Mouse (Mus musculus) forebrain, postnatal 0 days (tissue): ENCODE data around the gene Inpp5b. TPM values are rescaled to one million over a fixed set of nuclear protein-coding genes. Genes with fewer than 3 reads are reported as not detected.
"Not testable (repeated sequence)": the region's sequence is repeated elsewhere in the genome, so short reads cannot be mapped to it uniquely, and the experiment has no call there.

ENCODE experiments used
- ATAC-seq: fragments of 200-750 bp; cut with Nextera tagmentation; 2 replicates; pipeline ENCODE4 v1.8.0; 2017; ENCODE audit warnings: mild to moderate bottlenecking, moderate library complexity
- DNase-seq: peaks from one replicate; pipeline ENCODE4 v3.0.0-alpha.2; 2015
- H3K27ac ChIP-seq: fragments of 300-500 bp; sonication (generic); 2 replicates; pipeline ENCODE4 v1.5.1; 2014; ENCODE audit warnings: low read depth, mild to moderate bottlenecking, antibody characterized with exemption, low read length, moderate library complexity, mixed read lengths
- H3K27me3 ChIP-seq: fragments of 300-500 bp; sonication (generic); 2 replicates; pipeline ENCODE4 v1.6.1; 2014; ENCODE audit warnings: mild to moderate bottlenecking, low read length, mixed read lengths; ENCODE audit not compliant: insufficient read depth
- H3K36me3 ChIP-seq: fragments of 300-500 bp; sonication (generic); 2 replicates; pipeline ENCODE4 v1.6.1; 2014; ENCODE audit warnings: mild to moderate bottlenecking, moderate library complexity; ENCODE audit not compliant: insufficient read depth
- H3K4me1 ChIP-seq: fragments of 300-500 bp; sonication (generic); 2 replicates; pipeline ENCODE4 v1.6.1; 2014; ENCODE audit warnings: antibody characterized with exemption; ENCODE audit not compliant: insufficient read depth
- H3K4me2 ChIP-seq: fragments of 300-500 bp; sonication (generic); 2 replicates; pipeline ENCODE4 v1.6.1; 2014; ENCODE audit warnings: low read depth, mild to moderate bottlenecking, moderate library complexity
- H3K4me3 ChIP-seq: fragments of 300-500 bp; sonication (generic); 2 replicates; pipeline ENCODE4 v1.5.1; 2014; ENCODE audit warnings: low read depth, low read length, mixed read lengths
- H3K9ac ChIP-seq: fragments of 300-500 bp; sonication (generic); 2 replicates; pipeline ENCODE4 v1.6.1; 2014; ENCODE audit warnings: mild to moderate bottlenecking
- H3K9me3 ChIP-seq: fragments of 300-500 bp; sonication (generic); 2 replicates; pipeline ENCODE4 v1.6.1; 2016; ENCODE audit warnings: low read length
- CTCF ChIP-seq: sonication (generic); IDR thresholded peaks from 2 replicates; pipeline ENCODE4 v1.5.1; 2016; ENCODE audit warnings: antibody characterized with exemption, control low read depth, low read depth
- WGBS: fragments of 180-500 bp; shearing (Covaris S2); extraction: QIAGEN DNeasy Blood & Tissue Kit; methylation state at CpG from one replicate; pipeline ENCODE4 v1.1.7; 2014; 5-methylcytosine and 5-hydroxymethylcytosine counted together
- polyA plus RNA-seq: library from polyadenylated mRNA; unstranded; fragments of >200 nt; fragmentation: Nextera tagmentation; extraction: Ambion mirVana; gene quantifications from 2 replicates; pipeline ENCODE4 v1.2.1, GENCODE M21; 2015
- total RNA-seq: library from RNA; depleted of rRNA; stranded (reverse); fragments of >200 nt; gene quantifications from 2 replicates; pipeline ENCODE4 v1.2.3, GENCODE M21; 2014

Inpp5b gene
- total and polyA plus RNA-seq, 2 experiments from 2014 or later, result 11.2 to 21.7 TPM

- no peaks in the 10 kb centered on the region for H3K9me3 ChIP-seq
- no peaks in the 10 kb centered on the region for H3K27me3 ChIP-seq
- H3K9ac ChIP-seq, result no peak overlapping the region
- no peak overlapping the region for H3K4me3 ChIP-seq
- no peak overlapping the region for H3K4me2 ChIP-seq
- TF ChIP-seq CTCF, result no peak
- H3K4me1 ChIP-seq, result peaks cover 16% of the 10 kb centered on the region; the same call in 1 of the 2 replicates
- DNase-seq (no peak), ATAC-seq (no peak)
- peaks cover 11% of the 10 kb centered on the region for H3K36me3 ChIP-seq
- no peak overlapping the region for H3K27ac ChIP-seq
- WGBS, result 80% methylated on average over 6 of the region's 6 CpGs
Observed at GRCm38 (mm10) chr4:124712618-124713017, 29.0 kb upstream of the Inpp5b start.

GRCm38 (mm10) chr4:124713850-124714249 lies 27.8 kb upstream of the Inpp5b start:
- 73% methylated on average over 5 of the region's 5 CpGs for WGBS
- peaks cover 23% of the 10 kb centered on the region for H3K36me3 ChIP-seq
- H3K4me2 ChIP-seq, H3K27me3 ChIP-seq, H3K9ac ChIP-seq, H3K27ac ChIP-seq, H3K4me3 ChIP-seq, H3K9me3 ChIP-seq, ATAC-seq, DNase-seq: not testable (repeated sequence)
- H3K4me1 ChIP-seq, result peaks cover 15% of the 10 kb centered on the region; the same call in 1 of the 2 replicates

- Histone ChIP-seq H3K27me3 (no peaks in the 10 kb centered on the region), H3K9me3 (no peaks in the 10 kb centered on the region), H3K9ac (peak within 1 kb of the TSS; percentile 63), H3K4me3 (peak within 1 kb of the TSS; percentile 54), H3K36me3 (peaks cover 33% of the 10 kb centered on the region), H3K4me1 (peaks cover 9% of the 10 kb centered on the region; the same call in 1 of the 2 replicates), H3K4me2 (peak within 1 kb of the TSS; percentile 90), H3K27ac (peak within 1 kb of the TSS; percentile 75)
- WGBS, result 2% methylated on average over 57 of the region's 57 CpGs
- ATAC-seq (peak; percentile 99), DNase-seq (peak; percentile 97)
- peak; percentile 91 for TF ChIP-seq CTCF
Observed at GRCm38 (mm10) chr4:124714545-124715481, 26.8 kb upstream of the Inpp5b start, which contains the start of gene Sf3a3. Gene Sf3a3, plus strand, starts transcription at chr4:124714776.

GRCm38 (mm10) chr4:124719101-124719500 lies 22.5 kb upstream of the Inpp5b start:
- H3K9me3 ChIP-seq, result no peaks in the 10 kb centered on the region
- ATAC-seq (no peak), DNase-seq (no peak)
- WGBS, result 92% methylated on average over 4 of the region's 4 CpGs
- H3K27ac ChIP-seq, result no peak overlapping the region
- TF ChIP-seq CTCF, result no peak
- peaks cover 7% of the 10 kb centered on the region; the same call in 1 of the 2 replicates for H3K4me1 ChIP-seq
- peaks cover 70% of the 10 kb centered on the region for H3K36me3 ChIP-seq
- no peak overlapping the region for H3K9ac ChIP-seq
- H3K4me2 ChIP-seq, result no peak overlapping the region
- no peaks in the 10 kb centered on the region for H3K27me3 ChIP-seq
- no peak overlapping the region for H3K4me3 ChIP-seq

GRCm38 (mm10) chr4:124726121-124726520 lies 15.5 kb upstream of the Inpp5b start:
- TF ChIP-seq CTCF, result no peak
- DNase-seq (no peak), ATAC-seq (no peak)
- H3K27ac ChIP-seq, result no peak overlapping the region
- no peaks in the 10 kb centered on the region for H3K27me3 ChIP-seq
- H3K36me3 ChIP-seq, result peaks cover 93% of the 10 kb centered on the region
- no peak overlapping the region for H3K9ac ChIP-seq
- no peaks in the 10 kb centered on the region for H3K9me3 ChIP-seq
- WGBS, result 85% methylated on average over 6 of the region's 6 CpGs
- H3K4me1 ChIP-seq, result no peaks in the 10 kb centered on the region
- no peak overlapping the region for H3K4me2 ChIP-seq
- no peak overlapping the region for H3K4me3 ChIP-seq

GRCm38 (mm10) chr4:124736952-124737351 lies 4.7 kb upstream of the Inpp5b start:
- no peak overlapping the region for H3K27ac ChIP-seq
- TF ChIP-seq CTCF, result no peak
- peak; percentile 31 for DNase-seq
- 56% methylated on average over 2 of the region's 2 CpGs for WGBS
- H3K9ac ChIP-seq, result no peak overlapping the region
- peaks cover 17% of the 10 kb centered on the region for H3K36me3 ChIP-seq
- H3K4me3 ChIP-seq, result no peak overlapping the region
- H3K27me3 ChIP-seq, result no peaks in the 10 kb centered on the region
- H3K9me3 ChIP-seq, result no peaks in the 10 kb centered on the region
- no peak overlapping the region for H3K4me2 ChIP-seq
- peak; percentile 58 for ATAC-seq
- peaks cover under 1% of the 10 kb centered on the region; the same call in 1 of the 2 replicates for H3K4me1 ChIP-seq

- Histone ChIP-seq H3K9me3 (no peaks in the 10 kb centered on the region), H3K36me3 (peaks cover 11% of the 10 kb centered on the region), H3K4me2 (no peak overlapping the region), H3K27ac (no peak overlapping the region), H3K4me3 (no peak overlapping the region), H3K4me1 (peaks cover 5% of the 10 kb centered on the region; the same call in 1 of the 2 replicates), H3K27me3 (no peaks in the 10 kb centered on the region), H3K9ac (no peak overlapping the region)
- DNase-seq (no peak), ATAC-seq (no peak)
- WGBS, result 69% methylated on average over 5 of the region's 5 CpGs
- TF ChIP-seq CTCF, result no peak
Observed at GRCm38 (mm10) chr4:124737486-124737885, 4.2 kb upstream of the Inpp5b start.
